ENCODE assay signal across 17 mouse cellular contexts in the genomic region with DNA sequence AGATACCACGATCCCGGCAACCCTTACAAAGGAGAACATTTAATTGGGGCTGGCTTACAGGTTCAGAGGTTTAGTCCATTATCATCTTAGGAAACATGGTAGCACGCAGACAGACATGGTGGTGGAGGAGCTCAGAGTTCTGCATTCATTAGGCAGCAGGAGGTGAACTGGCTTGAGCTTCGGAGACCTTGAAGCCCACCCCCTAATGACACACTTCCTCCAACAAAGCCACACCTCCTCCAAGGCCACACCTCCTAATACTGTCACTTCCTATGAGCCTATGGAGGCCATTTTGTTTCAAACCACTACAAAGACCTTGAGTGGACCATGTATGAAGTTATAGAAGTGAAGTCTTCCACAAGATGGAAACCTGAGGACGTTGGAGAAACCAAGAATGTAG. TPM values are rescaled to one million over a fixed set of nuclear protein-coding genes. Genes with fewer than 3 reads are reported as not detected.
DNase-seq lines count a peak whose midpoint lies in the region; ATAC-seq lines count a peak whose summit lies in the region.
"Had no signal": no experiment of that assay in that cellular context is flagged by ENCODE, and none has a peak within 500 bp of the region (broad histone marks: within the 10 kb centered on the region; RNA-seq: fewer than 3 reads in every experiment).

No protein-coding gene starts in this region.

- H3K9ac ChIP-seq in embryonic facial prominence, embryonic 13.5 days: no peak overlapping the region
- no peak overlapping the region for H3K9ac ChIP-seq in midbrain, embryonic 14.5 days (replicated peaks; ENCODE audit: low read length)
- no peak overlapping the region for H3K9ac ChIP-seq in midbrain, embryonic 11.5 days (ENCODE audit: low read length)
- no peak overlapping the region for H3K9ac ChIP-seq in midbrain, embryonic 16.5 days (ENCODE audit: low read depth, low read length)
- H3K9ac ChIP-seq: liver, embryonic 15.5 days had no signal

- peaks cover 18% of the 10 kb centered on the region for H3K4me1 ChIP-seq in embryonic facial prominence, embryonic 13.5 days
- peaks cover 20% of the 10 kb centered on the region for H3K4me1 ChIP-seq in embryonic facial prominence, embryonic 10.5 days
- peaks cover 17% of the 10 kb centered on the region for H3K4me1 ChIP-seq in midbrain, embryonic 14.5 days (ENCODE audit: control insufficient read depth, insufficient read depth, low read length)
- H3K4me1 ChIP-seq in midbrain, embryonic 11.5 days (ENCODE audit: control insufficient read depth, insufficient read depth, low read length): peaks cover 14% of the 10 kb centered on the region
- peaks cover 13% of the 10 kb centered on the region for H3K4me1 ChIP-seq in midbrain, embryonic 16.5 days (ENCODE audit: control insufficient read depth, insufficient read depth, low read length)

- ATAC-seq in embryonic facial prominence, embryonic 13.5 days (ENCODE audit: insufficient number of reproducible peaks, insufficient read depth, low FRiP score, low TSS enrichment, low read depth): no peak
- no peak for ATAC-seq in midbrain, embryonic 14.5 days (ENCODE audit: low FRiP score, low TSS enrichment)
- ATAC-seq in midbrain, embryonic 11.5 days (ENCODE audit: low FRiP score): no peak
- no peak for ATAC-seq in midbrain, embryonic 16.5 days
- ATAC-seq: intestine, embryonic 16.5 days had no signal

- WGBS in embryonic facial prominence, embryonic 13.5 days: 63% methylated on average over 5 of the region's 5 CpGs
- 64% methylated on average over 5 of the region's 5 CpGs for WGBS in embryonic facial prominence, embryonic 10.5 days
- WGBS in midbrain, embryonic 14.5 days: 62% methylated on average over 5 of the region's 5 CpGs
- 66% methylated on average over 5 of the region's 5 CpGs for WGBS in midbrain, embryonic 11.5 days
- 55% methylated on average over 5 of the region's 5 CpGs for WGBS in midbrain, embryonic 16.5 days

- 0 out of 2 replicates have a peak, but pooled peaks cover 1% of the 10 kb centered on the region for H3K36me3 ChIP-seq in embryonic facial prominence, embryonic 13.5 days
- H3K36me3 ChIP-seq in embryonic facial prominence, embryonic 10.5 days (replicated peaks): peaks cover 3% of the 10 kb centered on the region; the same call in 1 of the 2 replicates
- H3K36me3 ChIP-seq in midbrain, embryonic 14.5 days (ENCODE audit: control insufficient read depth, insufficient read depth, low read length): no peaks in the 10 kb centered on the region
- H3K36me3 ChIP-seq in midbrain, embryonic 11.5 days (ENCODE audit: control insufficient read depth, insufficient read depth, low read length): no peaks in the 10 kb centered on the region
- H3K36me3 ChIP-seq in midbrain, embryonic 16.5 days (ENCODE audit: control insufficient read depth, insufficient read depth, low read length): no peaks in the 10 kb centered on the region

- H3K27ac ChIP-seq in embryonic facial prominence, embryonic 13.5 days: peak overlapping the region; percentile 51; the same call in 1 of the 2 replicates
- no peak overlapping the region for H3K27ac ChIP-seq in embryonic facial prominence, embryonic 10.5 days (replicated peaks)
- no peak overlapping the region for H3K27ac ChIP-seq in midbrain, embryonic 14.5 days (replicated peaks; ENCODE audit: low read depth, low read length)
- H3K27ac ChIP-seq in midbrain, embryonic 11.5 days (ENCODE audit: low read depth, low read length): no peak overlapping the region
- H3K27ac ChIP-seq in midbrain, embryonic 16.5 days (ENCODE audit: low read length): 0 out of 2 replicates have a peak overlapping the region, but pooled peaks have one; percentile 12
- H3K27ac ChIP-seq: forebrain, embryonic 10.5 days; gastrocnemius, adult 2 months; heart, adult 2 months; liver, embryonic 15.5 days had no signal

- DNase-seq in embryonic facial prominence, embryonic 10.5 days (ENCODE audit: low spot score): no peak
- DNase-seq in midbrain, embryonic 14.5 days: peak; percentile 24
- DNase-seq in midbrain, embryonic 11.5 days (ENCODE audit: low spot score, missing footprints): no peak
- DNase-seq in WW6 (ENCODE audit: low read depth, low spot score): peak; percentile 85
- no peak for DNase-seq in testis, postnatal 10 days (ENCODE audit: low spot score)
- DNase-seq in heart, adult 18-20 months: no peak

- H3K4me2 ChIP-seq in embryonic facial prominence, embryonic 13.5 days: no peak overlapping the region
- H3K4me2 ChIP-seq in midbrain, embryonic 14.5 days (ENCODE audit: low read length): 0 out of 2 replicates have a peak overlapping the region, but pooled peaks have one; percentile 11
- H3K4me2 ChIP-seq in midbrain, embryonic 11.5 days: no peak overlapping the region
- H3K4me2 ChIP-seq in midbrain, embryonic 16.5 days (ENCODE audit: low read length): no peak overlapping the region
- H3K4me2 ChIP-seq: liver, embryonic 15.5 days had no signal

- H3K27me3 ChIP-seq in embryonic facial prominence, embryonic 13.5 days: no peaks in the 10 kb centered on the region
- H3K27me3 ChIP-seq in embryonic facial prominence, embryonic 10.5 days (replicated peaks; ENCODE audit: low read depth, poor library complexity, severe bottlenecking): no peaks in the 10 kb centered on the region
- H3K27me3 ChIP-seq in midbrain, embryonic 14.5 days (ENCODE audit: control insufficient read depth, insufficient read depth, low read length): no peaks in the 10 kb centered on the region
- no peaks in the 10 kb centered on the region; the same call in 1 of the 2 replicates for H3K27me3 ChIP-seq in midbrain, embryonic 11.5 days (ENCODE audit: control insufficient read depth, insufficient read depth, low read length)
- H3K27me3 ChIP-seq in midbrain, embryonic 16.5 days (ENCODE audit: control insufficient read depth, insufficient read depth, low read depth, low read length): no peaks in the 10 kb centered on the region

- no peak overlapping the region for H3K4me3 ChIP-seq in embryonic facial prominence, embryonic 13.5 days
- no peak overlapping the region for H3K4me3 ChIP-seq in embryonic facial prominence, embryonic 10.5 days
- no peak overlapping the region for H3K4me3 ChIP-seq in midbrain, embryonic 14.5 days (replicated peaks; ENCODE audit: low read depth, low read length)
- H3K4me3 ChIP-seq in midbrain, embryonic 11.5 days (ENCODE audit: low read depth, low read length): no peak overlapping the region
- peak overlapping the region; percentile 19 for H3K4me3 ChIP-seq in midbrain, embryonic 16.5 days (ENCODE audit: low read depth, low read length)
- H3K4me3 ChIP-seq: forebrain, embryonic 10.5 days; gastrocnemius, adult 2 months; heart, adult 2 months; liver, embryonic 15.5 days had no signal

- H3K9me3 ChIP-seq in embryonic facial prominence, embryonic 13.5 days: no peaks in the 10 kb centered on the region
- H3K9me3 ChIP-seq in embryonic facial prominence, embryonic 10.5 days: no peaks in the 10 kb centered on the region
- H3K9me3 ChIP-seq in midbrain, embryonic 14.5 days (ENCODE audit: control insufficient read depth, low read length): no peaks in the 10 kb centered on the region
- no peaks in the 10 kb centered on the region for H3K9me3 ChIP-seq in midbrain, embryonic 11.5 days (ENCODE audit: control insufficient read depth, low read length)
- H3K9me3 ChIP-seq in midbrain, embryonic 16.5 days (replicated peaks; ENCODE audit: control insufficient read depth, low read length, poor library complexity, severe bottlenecking): no peaks in the 10 kb centered on the region
- H3K9me3 ChIP-seq: forebrain, embryonic 10.5 days; liver, embryonic 15.5 days had no signal

RNA-seq across cellular contexts. Expression of gene Zfp628, which starts 2.8 kb away (rescaled TPM):
- 4.3 and 4.8 TPM in 2 replicates for polyA plus RNA-seq in embryonic facial prominence, embryonic 13.5 days (2015; fragmentation: Nextera tagmentation; extraction: Ambion mirVana)
- polyA plus RNA-seq in embryonic facial prominence, embryonic 10.5 days (2016; fragmentation: Nextera tagmentation; extraction: Ambion mirVana): 4.5 and 4.6 TPM in 2 replicates
- 4.6 and 5.1 TPM in 2 replicates for polyA plus RNA-seq in midbrain, embryonic 14.5 days (2014; fragmentation: Nextera tagmentation; extraction: Ambion mirVana)
- 3.5 and 3.8 TPM in 2 replicates for polyA plus RNA-seq in midbrain, embryonic 11.5 days (2014; fragmentation: Nextera tagmentation; extraction: Ambion mirVana)
- 3.1 and 3.6 TPM in 2 replicates for polyA plus RNA-seq in midbrain, embryonic 16.5 days (2015; fragmentation: Nextera tagmentation; extraction: Ambion mirVana)
- 1 to 10 TPM; 5.3 to 6.4 TPM for total RNA-seq in heart, adult 18-20 months (2021)

RNA-seq across cellular contexts. Expression of gene Gm36210, which starts 5.9 kb away (rescaled TPM):
- polyA plus RNA-seq in embryonic facial prominence, embryonic 13.5 days (2015; fragmentation: Nextera tagmentation; extraction: Ambion mirVana): 0.15 TPM in 1 of 2 replicates, not detected in the other
- 0.22 TPM in 1 of 2 replicates, not detected in the other for polyA plus RNA-seq in embryonic facial prominence, embryonic 10.5 days (2016; fragmentation: Nextera tagmentation; extraction: Ambion mirVana)
- 0.55 TPM in 1 of 2 replicates, not detected in the other for polyA plus RNA-seq in midbrain, embryonic 14.5 days (2014; fragmentation: Nextera tagmentation; extraction: Ambion mirVana)
- 0.12 TPM in 1 of 2 replicates, not detected in the other for polyA plus RNA-seq in midbrain, embryonic 11.5 days (2014; fragmentation: Nextera tagmentation; extraction: Ambion mirVana)
- 0.32 and 0.38 TPM in 2 replicates for polyA plus RNA-seq in midbrain, embryonic 16.5 days (2015; fragmentation: Nextera tagmentation; extraction: Ambion mirVana)
- total RNA-seq in heart, adult 18-20 months (2021): not detected
- total RNA-seq: adrenal gland, adult 18-20 months; heart, postnatal 10 days; megakaryocyte-erythroid progenitor cell, adult 5-6 weeks had no signal
- polyA plus RNA-seq: C2C12; intestine, embryonic 16.5 days; liver, embryonic 15.5 days had no signal

RNA-seq across cellular contexts. Expression of gene Nat14, which starts 9.6 kb away (rescaled TPM):
- polyA plus RNA-seq in embryonic facial prominence, embryonic 13.5 days (2015; fragmentation: Nextera tagmentation; extraction: Ambion mirVana): 3.3 and 4.6 TPM in 2 replicates
- 4.9 and 5.3 TPM in 2 replicates for polyA plus RNA-seq in embryonic facial prominence, embryonic 10.5 days (2016; fragmentation: Nextera tagmentation; extraction: Ambion mirVana)
- 24.0 and 28.9 TPM in 2 replicates for polyA plus RNA-seq in midbrain, embryonic 14.5 days (2014; fragmentation: Nextera tagmentation; extraction: Ambion mirVana)
- 8.0 and 10.4 TPM in 2 replicates for polyA plus RNA-seq in midbrain, embryonic 11.5 days (2014; fragmentation: Nextera tagmentation; extraction: Ambion mirVana)
- polyA plus RNA-seq in midbrain, embryonic 16.5 days (2015; fragmentation: Nextera tagmentation; extraction: Ambion mirVana): 48.2 and 49.4 TPM in 2 replicates
- total RNA-seq in heart, adult 18-20 months (2021): 1 to 10 TPM; 4.2 to 6.1 TPM

RNA-seq across cellular contexts. Expression of gene Ssc5d, which starts 13.3 kb away (rescaled TPM):
- polyA plus RNA-seq in embryonic facial prominence, embryonic 13.5 days (2015; fragmentation: Nextera tagmentation; extraction: Ambion mirVana): 0.51 and 0.62 TPM in 2 replicates
- 1.4 and 1.7 TPM in 2 replicates for polyA plus RNA-seq in embryonic facial prominence, embryonic 10.5 days (2016; fragmentation: Nextera tagmentation; extraction: Ambion mirVana)
- 0.12 and 0.84 TPM in 2 replicates for polyA plus RNA-seq in midbrain, embryonic 14.5 days (2014; fragmentation: Nextera tagmentation; extraction: Ambion mirVana)
- 1.0 and 1.6 TPM in 2 replicates for polyA plus RNA-seq in midbrain, embryonic 11.5 days (2014; fragmentation: Nextera tagmentation; extraction: Ambion mirVana)
- polyA plus RNA-seq in midbrain, embryonic 16.5 days (2015; fragmentation: Nextera tagmentation; extraction: Ambion mirVana): 0.72 and 0.85 TPM in 2 replicates
- total RNA-seq in heart, adult 18-20 months (2021): 1 to 10 TPM; 2.0 to 2.4 TPM
- total RNA-seq: megakaryocyte-erythroid progenitor cell, adult 5-6 weeks had no signal

RNA-seq across cellular contexts. Expression of gene Isoc2a, which starts 35.3 kb away (rescaled TPM):
- polyA plus RNA-seq in embryonic facial prominence, embryonic 13.5 days (2015; fragmentation: Nextera tagmentation; extraction: Ambion mirVana): 1.3 TPM in 2 replicates
- 0.68 and 0.86 TPM in 2 replicates for polyA plus RNA-seq in embryonic facial prominence, embryonic 10.5 days (2016; fragmentation: Nextera tagmentation; extraction: Ambion mirVana)
- 0.43 and 0.54 TPM in 2 replicates for polyA plus RNA-seq in midbrain, embryonic 14.5 days (2014; fragmentation: Nextera tagmentation; extraction: Ambion mirVana)
- polyA plus RNA-seq in midbrain, embryonic 11.5 days (2014; fragmentation: Nextera tagmentation; extraction: Ambion mirVana): 0.63 and 0.78 TPM in 2 replicates
- 0.46 and 0.57 TPM in 2 replicates for polyA plus RNA-seq in midbrain, embryonic 16.5 days (2015; fragmentation: Nextera tagmentation; extraction: Ambion mirVana)
- total RNA-seq in heart, adult 18-20 months (2021): 10 to 100 TPM; 55.3 to 57.3 TPM

Comparison
In these comparisons a context has a peak if more than half of its experiments do, and no peak if none do; other contexts are left out.
1. H3K27ac ChIP-seq: peak in embryonic facial prominence, embryonic 13.5 days (single experiment) and midbrain, embryonic 16.5 days (single experiment); none in embryonic facial prominence, embryonic 10.5 days (single experiment), midbrain, embryonic 14.5 days (single experiment) and midbrain, embryonic 11.5 days (single experiment).
2. DNase-seq: peak in midbrain, embryonic 14.5 days (single experiment) and WW6 (single experiment); none in embryonic facial prominence, embryonic 10.5 days (single experiment), midbrain, embryonic 11.5 days (single experiment), testis, postnatal 10 days (single experiment) and heart, adult 18-20 months (0 of 2).